Mouse (Mus musculus) ES-Bruce4 (cell line): ENCODE data around the gene Usp51.
"Not testable (repeated sequence)": the region's sequence is repeated elsewhere in the genome, so short reads cannot be mapped to it uniquely, and the experiment has no call there.

Experiments
- CTCF ChIP-seq: IDR thresholded peaks from one replicate; pipeline ENCODE4 v1.8.1; 2011; ENCODE audit warnings: low read depth, low read length
- EP300 ChIP-seq: IDR thresholded peaks from 2 replicates; pipeline ENCODE4 v1.6.1; 2011; ENCODE audit warnings: low read depth, low read length; ENCODE audit not compliant: insufficient read depth
- POLR2A ChIP-seq: IDR thresholded peaks from one replicate; pipeline ENCODE4 v1.8.1; 2011; ENCODE audit warnings: low read length; ENCODE audit not compliant: insufficient read depth

DNA sequence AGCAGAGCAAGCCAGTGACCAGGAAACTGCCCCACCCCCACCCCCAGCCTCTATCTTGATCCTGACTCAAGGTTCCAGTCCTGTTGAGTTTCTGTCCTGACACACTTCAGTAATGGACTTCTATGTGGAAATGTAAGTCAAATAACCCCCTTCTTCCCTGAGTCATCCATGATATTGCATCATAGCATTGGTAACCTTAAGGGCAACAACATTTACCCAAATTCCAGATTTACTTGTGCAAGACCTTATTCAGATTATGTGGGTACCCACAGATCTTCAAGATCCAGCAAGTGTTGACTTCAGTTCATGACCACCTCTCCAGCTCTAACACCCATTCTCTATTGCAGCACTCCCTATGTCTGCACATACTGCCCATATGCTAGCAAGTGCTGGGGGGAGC lies 25.3 kb downstream of the Usp51 start:
- not testable (repeated sequence) for TF ChIP-seq CTCF, POLR2A, EP300
